Mouse (Mus musculus) liver, embryonic 16.5 days (tissue): ENCODE measurements around the gene Eef2k. TPM values are rescaled to one million over a fixed set of nuclear protein-coding genes. Genes with fewer than 3 reads are reported as not detected.
"Not testable (repeated sequence)": the region's sequence is repeated elsewhere in the genome, so short reads cannot be mapped to it uniquely, and the experiment has no call there.

Experiments
- ATAC-seq: fragments of 200-750 bp; cut with Nextera tagmentation; 2 replicates; pipeline ENCODE4 v1.8.0; 2017; ENCODE audit warnings: low read depth, mild to moderate bottlenecking, moderate number of reproducible peaks, moderate library complexity
- H3K27ac ChIP-seq: fragments of 300-500 bp; sonication (generic); 2 replicates; pipeline ENCODE4 v1.5.1; 2014; ENCODE audit warnings: mild to moderate bottlenecking, low read length
- H3K27me3 ChIP-seq: fragments of 300-500 bp; sonication (generic); 2 replicates; pipeline ENCODE4 v1.6.1; 2014; ENCODE audit warnings: low read depth, low read length, mixed read lengths; ENCODE audit not compliant: control insufficient read depth, insufficient read depth
- H3K36me3 ChIP-seq: fragments of 300-500 bp; sonication (generic); 2 replicates; pipeline ENCODE4 v1.6.1; 2014; ENCODE audit warnings: mild to moderate bottlenecking; ENCODE audit not compliant: control insufficient read depth, insufficient read depth
- H3K4me1 ChIP-seq: fragments of 300-500 bp; sonication (generic); 2 replicates; pipeline ENCODE4 v1.6.1; 2014; ENCODE audit warnings: low read depth, low read length, mixed read lengths; ENCODE audit not compliant: control insufficient read depth
- H3K4me2 ChIP-seq: fragments of 300-500 bp; sonication (generic); 2 replicates; pipeline ENCODE4 v1.6.1; 2014; ENCODE audit warnings: low read depth, low read length, mixed read lengths
- H3K4me3 ChIP-seq: fragments of 300-500 bp; sonication (generic); 2 replicates; pipeline ENCODE4 v1.5.1; 2014; ENCODE audit warnings: low read depth, mild to moderate bottlenecking, low read length
- H3K9ac ChIP-seq: fragments of 300-500 bp; sonication (generic); 2 replicates; pipeline ENCODE4 v1.6.1; 2014; ENCODE audit warnings: low read depth, low read length
- H3K9me3 ChIP-seq: fragments of 300-500 bp; sonication (generic); replicated peaks from 2 replicates; pipeline ENCODE4 v1.6.1; 2016; ENCODE audit warnings: low read length; ENCODE audit not compliant: control insufficient read depth
- WGBS: fragments of 180-500 bp; shearing (Covaris S2); extraction: QIAGEN DNeasy Blood & Tissue Kit; methylation state at CpG from one replicate; pipeline ENCODE4 v1.1.7; 2014; ENCODE audit not compliant: insufficient replicate concordance; 5-methylcytosine and 5-hydroxymethylcytosine counted together
- polyA plus RNA-seq: library from polyadenylated mRNA; unstranded; fragments of >200 nt; fragmentation: Nextera tagmentation; extraction: Ambion mirVana; gene quantifications from 2 replicates; pipeline ENCODE4 v1.2.1, GENCODE M21; 2015

Gene Eef2k
- polyA plus RNA-seq, 1 experiment from 2014 or later = 52.1 TPM

DNA sequence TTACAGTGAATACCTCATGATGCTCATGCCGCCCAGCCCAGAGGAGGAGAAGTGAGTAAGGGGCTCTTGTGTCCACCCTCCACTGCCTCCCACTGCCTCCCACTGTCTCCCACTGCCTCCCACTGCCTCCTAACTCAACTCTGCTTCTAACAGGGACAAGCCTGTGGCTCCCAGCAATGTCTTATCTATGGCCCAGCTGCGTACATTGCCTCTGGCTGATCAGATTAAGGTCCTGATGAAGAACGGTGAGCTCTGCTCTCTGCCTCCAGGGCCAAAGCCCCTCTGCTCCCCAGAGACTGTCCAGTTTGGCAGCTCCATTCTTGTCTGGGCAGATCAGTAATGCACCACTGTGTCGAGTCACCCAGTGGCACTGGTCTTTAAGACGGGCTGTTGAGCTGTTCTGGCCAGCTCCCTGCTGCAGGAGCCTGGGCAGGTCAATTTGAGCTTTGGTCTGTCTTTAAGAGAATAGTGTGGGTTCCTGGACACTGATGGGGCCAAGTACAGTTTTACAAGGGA is 91.1 kb downstream of the Eef2k start:
- no peak overlapping the region for H3K4me2 ChIP-seq
- H3K36me3 ChIP-seq = peaks cover 18% of the 10 kb centered on the region
- no peaks in the 10 kb centered on the region for H3K9me3 ChIP-seq
- ATAC-seq = peak; percentile 68
- no peaks in the 10 kb centered on the region for H3K27me3 ChIP-seq
- 54% methylated on average over 5 of the region's 5 CpGs for WGBS
- no peak overlapping the region for H3K4me3 ChIP-seq
- H3K4me1 ChIP-seq = peaks cover 13% of the 10 kb centered on the region
- H3K9ac ChIP-seq = no peak overlapping the region
- no peak overlapping the region for H3K27ac ChIP-seq

GRCm38 (mm10) chr7:120934716-120935115 is 92.1 kb downstream of the Eef2k start:
- no peaks in the 10 kb centered on the region for H3K9me3 ChIP-seq
- H3K4me1 ChIP-seq = peaks cover 13% of the 10 kb centered on the region
- peaks cover 18% of the 10 kb centered on the region for H3K36me3 ChIP-seq
- WGBS = 40% methylated on average over 5 of the region's 5 CpGs
- no peak overlapping the region for H3K27ac ChIP-seq
- peak; percentile 42; the same call in 1 of the 2 replicates for ATAC-seq
- H3K4me2 ChIP-seq = no peak overlapping the region
- H3K4me3 ChIP-seq = no peak overlapping the region
- no peaks in the 10 kb centered on the region for H3K27me3 ChIP-seq
- H3K9ac ChIP-seq = no peak overlapping the region

GRCm38 (mm10) chr7:120936522-120936921 is 93.9 kb downstream of the Eef2k start:
- Histone ChIP-seq H3K9ac (no peak overlapping the region), H3K4me1 (peaks cover 13% of the 10 kb centered on the region), H3K9me3 (no peaks in the 10 kb centered on the region), H3K27ac (no peak overlapping the region), H3K4me2 (no peak overlapping the region), H3K36me3 (peaks cover 24% of the 10 kb centered on the region), H3K4me3 (no peak overlapping the region), H3K27me3 (no peaks in the 10 kb centered on the region)
- 70% methylated on average over 4 of the region's 4 CpGs for WGBS
- ATAC-seq = no peak

DNA sequence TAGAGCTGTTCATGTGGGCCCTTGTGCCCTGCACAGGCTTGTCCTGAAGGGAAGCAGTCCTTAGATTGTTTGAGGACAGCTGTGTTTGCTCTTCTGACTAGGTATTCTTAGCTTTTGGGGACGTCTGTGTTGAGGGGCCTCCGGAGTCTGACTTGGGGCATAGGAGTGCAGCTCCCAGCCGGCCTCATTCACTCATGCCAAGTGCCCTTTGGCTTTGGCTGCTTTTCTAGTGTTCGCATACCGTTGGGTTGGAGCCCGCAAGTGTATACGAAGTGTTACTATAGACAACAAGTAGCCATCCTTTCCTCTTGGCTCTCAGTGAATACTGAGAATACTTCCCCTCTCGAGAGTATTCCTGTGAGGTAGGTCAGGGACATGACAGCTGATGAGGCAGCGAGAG is 95.6 kb downstream of the Eef2k start:
- Histone ChIP-seq H3K27me3 (no peaks in the 10 kb centered on the region), H3K4me3 (no peak overlapping the region), H3K4me1 (peaks cover 10% of the 10 kb centered on the region), H3K9ac (no peak overlapping the region), H3K9me3 (no peaks in the 10 kb centered on the region), H3K36me3 (peaks cover 30% of the 10 kb centered on the region), H3K27ac (no peak overlapping the region), H3K4me2 (no peak overlapping the region)
- 80% methylated on average over 9 of the region's 9 CpGs for WGBS
- no peak for ATAC-seq

- no peaks in the 10 kb centered on the region for H3K9me3 ChIP-seq
- WGBS = 82% methylated on average over 12 of the region's 12 CpGs
- H3K36me3 ChIP-seq = peaks cover 40% of the 10 kb centered on the region
- H3K4me3 ChIP-seq = no peak overlapping the region
- H3K4me1 ChIP-seq = no peaks in the 10 kb centered on the region
- H3K9ac ChIP-seq = no peak overlapping the region
- H3K27ac ChIP-seq = no peak overlapping the region
- no peaks in the 10 kb centered on the region for H3K27me3 ChIP-seq
- H3K4me2 ChIP-seq = no peak overlapping the region
- ATAC-seq = no peak
Measured at GRCm38 (mm10) chr7:120940343-120940742, 97.7 kb downstream of the Eef2k start.

DNA sequence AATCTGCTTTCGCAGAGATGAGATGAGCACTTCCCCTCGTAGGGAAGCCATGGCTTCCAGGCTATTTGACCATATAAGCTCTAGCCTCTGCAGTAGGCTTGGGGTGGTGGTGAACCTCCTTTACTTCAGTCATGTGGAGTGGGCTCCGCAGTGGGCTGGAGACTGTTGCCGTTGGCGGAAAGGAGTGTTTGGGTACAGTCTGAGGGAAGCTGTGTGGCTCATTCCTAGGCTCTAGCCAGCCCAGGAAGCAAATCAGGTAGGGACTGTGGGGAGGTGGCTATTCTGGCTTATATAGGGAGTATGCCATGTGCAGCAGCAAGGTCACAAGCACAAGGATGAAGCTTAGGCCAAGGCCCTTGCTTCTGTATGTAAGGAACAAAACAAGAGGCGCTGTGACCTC is 98.6 kb downstream of the Eef2k start:
- H3K27ac ChIP-seq = no peak overlapping the region
- no peaks in the 10 kb centered on the region for H3K4me1 ChIP-seq
- H3K9ac ChIP-seq = no peak overlapping the region
- H3K27me3 ChIP-seq = no peaks in the 10 kb centered on the region
- H3K9me3 ChIP-seq = no peaks in the 10 kb centered on the region
- peaks cover 43% of the 10 kb centered on the region for H3K36me3 ChIP-seq
- H3K4me2 ChIP-seq = no peak overlapping the region
- no peak for ATAC-seq
- 82% methylated on average over 6 of the region's 6 CpGs for WGBS
- H3K4me3 ChIP-seq = no peak overlapping the region

GRCm38 (mm10) chr7:120942506-120942905 is 99.9 kb downstream of the Eef2k start:
- H3K36me3 ChIP-seq = peaks cover 43% of the 10 kb centered on the region
- H3K9ac ChIP-seq = no peak overlapping the region
- no peak overlapping the region for H3K27ac ChIP-seq
- H3K4me1 ChIP-seq = no peaks in the 10 kb centered on the region
- no peak overlapping the region for H3K4me3 ChIP-seq
- WGBS = 81% methylated on average over 1 of the region's 1 CpGs
- H3K27me3 ChIP-seq = no peaks in the 10 kb centered on the region
- ATAC-seq = no peak
- no peaks in the 10 kb centered on the region for H3K9me3 ChIP-seq
- no peak overlapping the region for H3K4me2 ChIP-seq

DNA sequence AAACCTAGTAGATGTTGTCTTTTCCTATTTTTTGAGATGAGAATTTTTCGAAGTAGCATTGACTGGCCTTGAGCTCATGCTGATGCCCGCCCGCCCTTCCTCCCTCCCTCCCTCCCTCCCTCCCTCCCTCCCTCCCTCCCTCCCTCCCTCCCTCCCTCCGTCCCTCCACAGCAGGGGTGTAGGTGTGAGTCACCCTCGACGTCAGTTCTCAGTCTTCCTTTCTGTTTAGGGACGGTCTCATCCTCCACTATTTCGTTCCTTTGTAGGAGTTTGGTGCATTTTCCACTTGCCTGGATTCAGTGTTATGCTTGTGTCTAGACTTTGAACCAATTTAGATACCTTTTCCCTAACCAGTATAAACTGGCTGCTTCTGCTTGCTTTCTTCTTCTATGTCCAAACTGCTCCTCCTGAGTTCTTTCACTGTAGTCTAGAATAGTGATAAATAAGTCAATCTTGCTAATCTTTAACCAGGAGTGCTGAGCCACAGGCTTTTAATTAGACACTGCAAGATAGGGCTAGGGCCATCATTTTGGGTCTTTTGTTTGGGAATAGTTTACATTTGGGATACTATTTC is 101.4 kb downstream of the Eef2k start:
- H3K9ac ChIP-seq = no peak overlapping the region
- no peak for ATAC-seq
- H3K4me3 ChIP-seq = no peak overlapping the region
- no peaks in the 10 kb centered on the region for H3K9me3 ChIP-seq
- H3K4me2 ChIP-seq = no peak overlapping the region
- H3K27ac ChIP-seq = no peak overlapping the region
- no peaks in the 10 kb centered on the region for H3K4me1 ChIP-seq
- peaks cover 43% of the 10 kb centered on the region for H3K36me3 ChIP-seq
- no peaks in the 10 kb centered on the region for H3K27me3 ChIP-seq
- 79% methylated on average over 5 of the region's 8 CpGs for WGBS

DNA sequence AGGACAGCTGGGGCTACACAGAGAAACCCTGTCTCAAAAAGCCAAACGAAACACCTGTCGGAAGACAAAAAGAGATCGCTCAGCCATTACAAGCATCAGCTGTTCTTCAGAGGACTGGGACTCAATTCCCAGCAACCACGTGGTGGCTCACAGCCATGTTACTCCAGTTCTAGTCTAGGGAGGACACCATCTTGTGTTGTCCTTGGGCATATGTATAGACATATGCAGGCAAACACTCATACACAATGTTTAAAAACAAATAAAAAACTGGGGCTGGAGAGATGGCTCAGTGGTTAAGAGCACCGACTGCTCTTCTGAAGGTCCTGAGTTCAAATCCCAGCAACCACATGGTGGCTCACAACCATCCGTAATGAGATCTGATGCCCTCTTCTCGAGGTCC is 111.0 kb downstream of the Eef2k start:
- not testable (repeated sequence) for H3K4me3 ChIP-seq, H3K4me1 ChIP-seq, H3K4me2 ChIP-seq, H3K9ac ChIP-seq, H3K27ac ChIP-seq, H3K27me3 ChIP-seq, H3K9me3 ChIP-seq, ATAC-seq
- peaks cover 38% of the 10 kb centered on the region for H3K36me3 ChIP-seq
- 87% methylated on average over 7 of the region's 7 CpGs for WGBS
